Mouse (Mus musculus) liver, embryonic 14.5 days (tissue): ENCODE measurements at regions not wholly inside any gene's neighbourhood (a gene's known extent, or its start where the extent isn't known, plus 50 kb on each side); places are given as distances from the start of the nearest gene placed in this dataset.

ENCODE experiments used
- CTCF ChIP-seq: IDR thresholded peaks from 2 replicates; pipeline ENCODE4 v1.5.1; 2016; ENCODE audit warnings: antibody characterized with exemption, low read depth, control low read depth
- EP300 ChIP-seq: IDR thresholded peaks from 2 replicates; pipeline ENCODE4 v1.6.1; 2016; ENCODE audit warnings: antibody characterized with exemption, low read depth

GRCm38 (mm10) chr1:144330365-144331050 lies 81.5 kb upstream of the Rgs1 start:
- no peak for TF ChIP-seq EP300
- TF ChIP-seq CTCF = no peak
